In genomic region chr3:30514051-30514754, GRCm38 (mm10) we compare ENCODE assay signal across 9 mouse cellular contexts. TPM values are rescaled to one million over a fixed set of nuclear protein-coding genes. Genes with fewer than 3 reads are reported as not detected.
DNase-seq lines count a peak whose midpoint lies in the region; ATAC-seq lines count a peak whose summit lies in the region.
"Had no signal": no experiment of that assay in that cellular context is flagged by ENCODE, and none has a peak within 500 bp of the region (broad histone marks: within the 10 kb centered on the region; RNA-seq: fewer than 3 reads in every experiment).

No protein-coding gene starts in this region.

- peaks cover 58% of the 10 kb centered on the region for H3K4me1 ChIP-seq in limb, embryonic 10.5 days
- peaks cover 9% of the 10 kb centered on the region for H3K4me1 ChIP-seq in midbrain, embryonic 16.5 days (ENCODE audit: control insufficient read depth, insufficient read depth, low read length)

- H3K36me3 ChIP-seq in limb, embryonic 10.5 days, result no peaks in the 10 kb centered on the region
- H3K36me3 ChIP-seq in midbrain, embryonic 16.5 days (ENCODE audit: control insufficient read depth, insufficient read depth, low read length), result no peaks in the 10 kb centered on the region

- H3K4me2 ChIP-seq in midbrain, embryonic 16.5 days (ENCODE audit: low read length), result peak overlapping the region; percentile 63

- H3K27me3 ChIP-seq in limb, embryonic 10.5 days (ENCODE audit: low read depth, poor library complexity, severe bottlenecking), result no peaks in the 10 kb centered on the region
- H3K27me3 ChIP-seq in midbrain, embryonic 16.5 days (ENCODE audit: control insufficient read depth, insufficient read depth, low read depth, low read length), result peaks cover 41% of the 10 kb centered on the region
- H3K27me3 ChIP-seq: CH12.LX had no signal

- H3K4me3 ChIP-seq in limb, embryonic 10.5 days, result peak overlapping the region; percentile 85
- H3K4me3 ChIP-seq in midbrain, embryonic 16.5 days (ENCODE audit: low read depth, low read length), result peak overlapping the region; percentile 34

- peak; percentile 51; the same call in 1 of the 2 replicates for ATAC-seq in midbrain, embryonic 16.5 days

- no peaks in the 10 kb centered on the region for H3K9me3 ChIP-seq in limb, embryonic 10.5 days (replicated peaks)
- no peaks in the 10 kb centered on the region for H3K9me3 ChIP-seq in midbrain, embryonic 16.5 days (replicated peaks; ENCODE audit: control insufficient read depth, low read length, poor library complexity, severe bottlenecking)

- WGBS in limb, embryonic 10.5 days, result under 1% methylated on average over 52 of the region's 52 CpGs
- under 1% methylated on average over 52 of the region's 52 CpGs for WGBS in midbrain, embryonic 16.5 days

- H3K27ac ChIP-seq in limb, embryonic 10.5 days, result peak overlapping the region; percentile 100
- H3K27ac ChIP-seq in midbrain, embryonic 16.5 days (ENCODE audit: low read length), result no peak overlapping the region

- intact Hi-C loops in heart, postnatal 10 days (cut with DNase I), result loop anchor here (2.0 to 10.0 kb wide), 6 partner anchors 33 to 779 kb away; no protein-coding TSS in a partner anchor

- no peak overlapping the region for H3K9ac ChIP-seq in midbrain, embryonic 16.5 days (ENCODE audit: low read depth, low read length)

- DNase-seq in cerebellum, postnatal 14 days, result peak; percentile 24 to 44
- DNase-seq in cerebellum, adult 9-10 months, result no peak
- DNase-seq in embryo, embryonic 10.5 days (ENCODE audit: low spot score), result peak; percentile 78
- DNase-seq in heart, postnatal 10 days, result peak; percentile 57 to 59
- DNase-seq in limb, embryonic 10.5 days (ENCODE audit: low spot score), result peak; percentile 80
- DNase-seq in thymus, postnatal 10 days (ENCODE audit: low spot score in 2 of 2), result no peak
- no peak for DNase-seq in thymus, postnatal 0 days (ENCODE audit: low spot score)

RNA-seq across cellular contexts. Expression of gene Mecom, which starts 33.6 kb away (rescaled TPM):
- 10 to 100 TPM; 27.4 to 35.8 TPM for total RNA-seq in heart, postnatal 10 days (2021)
- polyA plus RNA-seq in limb, embryonic 10.5 days (2016; fragmentation: Nextera tagmentation; extraction: Ambion mirVana), result 167 and 217 TPM in 2 replicates
- 4.0 and 5.3 TPM in 2 replicates for polyA plus RNA-seq in midbrain, embryonic 16.5 days (2015; fragmentation: Nextera tagmentation; extraction: Ambion mirVana)
- polyA plus RNA-seq in thymus, postnatal 0 days (2015; fragmentation: Nextera tagmentation; extraction: Ambion mirVana), result 1.1 and 1.2 TPM in 2 replicates
- total RNA-seq: CH12.LX had no signal

Comparison
In these comparisons a context has a peak if more than half of its experiments do, and no peak if none do; other contexts are left out.
1. DNase-seq: peak in cerebellum, postnatal 14 days (2 of 2), embryo, embryonic 10.5 days (single experiment), heart, postnatal 10 days (2 of 2) and limb, embryonic 10.5 days (single experiment); none in cerebellum, adult 9-10 months (single experiment), thymus, postnatal 10 days (0 of 2) and thymus, postnatal 0 days (single experiment).
2. RNA of gene Mecom, which starts 33.6 kb away (polyA plus RNA-seq): 167 to 217 TPM in limb, embryonic 10.5 days; 4.0 to 5.3 TPM in midbrain, embryonic 16.5 days and 1.1 to 1.2 TPM in thymus, postnatal 0 days; every median in the first group is over 10 times any median in the second.